Mouse (Mus musculus) midbrain, embryonic 10.5 days (tissue): ENCODE data around the gene Tgfb1. TPM values are rescaled to one million over a fixed set of nuclear protein-coding genes. Genes with fewer than 3 reads are reported as not detected.

Experiments
- DNase-seq: peaks from one replicate; pipeline ENCODE4 v3.0.0-alpha.2; 2017; ENCODE audit warnings: low spot score
- H3K27ac ChIP-seq: fragments of 300-500 bp; sonication (generic); replicated peaks from 2 replicates; pipeline ENCODE4 v1.5.1; 2016; ENCODE audit warnings: mild to moderate bottlenecking
- H3K27me3 ChIP-seq: fragments of 300-500 bp; sonication (generic); 2 replicates; pipeline ENCODE4 v1.6.1; 2016; ENCODE audit warnings: low read depth, mild to moderate bottlenecking; ENCODE audit not compliant: poor library complexity, severe bottlenecking
- H3K36me3 ChIP-seq: fragments of 300-500 bp; sonication (generic); 2 replicates; pipeline ENCODE4 v1.6.1; 2016; ENCODE audit warnings: mild to moderate bottlenecking, moderate library complexity
- H3K4me1 ChIP-seq: fragments of 300-500 bp; sonication (generic); 2 replicates; pipeline ENCODE4 v1.6.1; 2016
- H3K4me3 ChIP-seq: fragments of 300-500 bp; sonication (generic); 2 replicates; pipeline ENCODE4 v1.5.1; 2016; ENCODE audit warnings: mild to moderate bottlenecking, moderate library complexity
- H3K9me3 ChIP-seq: fragments of 300-500 bp; sonication (generic); replicated peaks from 2 replicates; pipeline ENCODE4 v1.6.1; 2016; ENCODE audit warnings: mild to moderate bottlenecking
- WGBS: fragments of 180-500 bp; shearing (Covaris S2); methylation state at CpG from one replicate; pipeline ENCODE4 v1.1.7; 2016; 5-methylcytosine and 5-hydroxymethylcytosine counted together
- polyA plus RNA-seq: library from polyadenylated mRNA; unstranded; fragments of >200 nt; fragmentation: Nextera tagmentation; extraction: Ambion mirVana; gene quantifications from 2 replicates; pipeline ENCODE4 v1.2.1, GENCODE M21; 2016

Tgfb1 gene
- polyA plus RNA-seq, 1 experiment from 2014 or later = 0.98 TPM

DNA sequence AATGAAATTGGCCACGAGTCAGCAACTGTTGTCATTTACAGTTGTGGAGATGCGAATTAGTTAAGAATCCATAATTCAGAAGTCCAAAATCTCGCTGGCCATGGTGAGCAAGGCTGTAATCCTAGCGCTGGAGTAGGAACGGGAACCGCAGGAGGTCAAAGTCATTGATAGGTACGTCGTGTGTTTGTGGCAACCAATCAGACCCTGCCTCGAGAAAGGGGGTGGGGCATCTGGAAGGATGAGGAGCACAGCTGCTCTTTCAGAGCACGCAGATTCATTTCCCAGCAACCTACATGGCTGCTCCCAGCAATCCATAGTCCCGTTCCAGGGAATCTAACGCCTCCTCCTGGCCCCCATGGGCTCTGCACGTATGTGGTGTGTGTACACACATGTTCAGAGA, 13.0 kb downstream of the Tgfb1 start:
- DNase-seq = no peak
- peaks cover 18% of the 10 kb centered on the region for H3K27me3 ChIP-seq
- no peak overlapping the region for H3K4me3 ChIP-seq
- H3K4me1 ChIP-seq = peaks cover 13% of the 10 kb centered on the region
- H3K9me3 ChIP-seq = peaks cover 20% of the 10 kb centered on the region
- H3K27ac ChIP-seq = no peak overlapping the region
- H3K36me3 ChIP-seq = no peaks in the 10 kb centered on the region
- WGBS = 53% methylated on average over 13 of the region's 13 CpGs

DNA sequence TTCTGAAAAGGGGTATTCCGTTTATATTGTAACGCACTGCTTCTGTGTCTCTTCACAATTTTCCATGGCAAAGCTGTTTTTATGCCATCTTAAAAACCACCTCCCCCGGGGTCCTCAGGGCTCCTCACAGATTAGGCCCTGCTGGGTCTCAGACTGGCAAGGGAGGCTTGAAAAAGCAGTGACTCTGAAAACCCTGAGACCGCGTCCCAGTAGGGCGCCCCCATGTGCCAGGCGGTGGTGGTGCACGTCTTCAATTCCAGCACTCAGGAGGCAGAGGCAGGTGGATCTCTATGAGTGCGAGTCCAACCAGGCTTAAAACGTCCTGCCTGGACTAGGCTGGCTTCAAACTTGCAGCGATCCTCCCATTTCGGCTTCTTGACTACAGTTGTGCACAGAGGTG, 13.9 kb downstream of the Tgfb1 start:
- no peak for DNase-seq
- no peak overlapping the region for H3K27ac ChIP-seq
- peaks cover 16% of the 10 kb centered on the region for H3K4me1 ChIP-seq
- 77% methylated on average over 12 of the region's 12 CpGs for WGBS
- H3K9me3 ChIP-seq = peaks cover 20% of the 10 kb centered on the region
- H3K27me3 ChIP-seq = peaks cover 25% of the 10 kb centered on the region
- no peaks in the 10 kb centered on the region for H3K36me3 ChIP-seq
- no peak overlapping the region for H3K4me3 ChIP-seq

- H3K27ac ChIP-seq = no peak overlapping the region
- whole genome bisulfite sequencing = 96% methylated on average over 2 of the region's 2 CpGs
- no peak overlapping the region for H3K4me3 ChIP-seq
- H3K4me1 ChIP-seq = peaks cover 16% of the 10 kb centered on the region
- no peak for DNase-seq
- peaks cover 20% of the 10 kb centered on the region for H3K9me3 ChIP-seq
- peaks cover 30% of the 10 kb centered on the region for H3K27me3 ChIP-seq
- no peaks in the 10 kb centered on the region for H3K36me3 ChIP-seq
Measured at GRCm38 (mm10) chr7:25702350-25702749, 15.5 kb downstream of the Tgfb1 start.

GRCm38 (mm10) chr7:25703793-25704494, 17.1 kb downstream of the Tgfb1 start:
- Histone ChIP-seq H3K4me3 (peak overlapping the region; percentile 54; the same call in 1 of the 2 replicates), H3K27me3 (peaks cover 30% of the 10 kb centered on the region), H3K27ac (no peak overlapping the region), H3K4me1 (peaks cover 16% of the 10 kb centered on the region), H3K36me3 (no peaks in the 10 kb centered on the region), H3K9me3 (peaks cover 20% of the 10 kb centered on the region)
- DNase-seq = no peak
- 22% methylated on average over 10 of the region's 10 CpGs for WGBS

DNA sequence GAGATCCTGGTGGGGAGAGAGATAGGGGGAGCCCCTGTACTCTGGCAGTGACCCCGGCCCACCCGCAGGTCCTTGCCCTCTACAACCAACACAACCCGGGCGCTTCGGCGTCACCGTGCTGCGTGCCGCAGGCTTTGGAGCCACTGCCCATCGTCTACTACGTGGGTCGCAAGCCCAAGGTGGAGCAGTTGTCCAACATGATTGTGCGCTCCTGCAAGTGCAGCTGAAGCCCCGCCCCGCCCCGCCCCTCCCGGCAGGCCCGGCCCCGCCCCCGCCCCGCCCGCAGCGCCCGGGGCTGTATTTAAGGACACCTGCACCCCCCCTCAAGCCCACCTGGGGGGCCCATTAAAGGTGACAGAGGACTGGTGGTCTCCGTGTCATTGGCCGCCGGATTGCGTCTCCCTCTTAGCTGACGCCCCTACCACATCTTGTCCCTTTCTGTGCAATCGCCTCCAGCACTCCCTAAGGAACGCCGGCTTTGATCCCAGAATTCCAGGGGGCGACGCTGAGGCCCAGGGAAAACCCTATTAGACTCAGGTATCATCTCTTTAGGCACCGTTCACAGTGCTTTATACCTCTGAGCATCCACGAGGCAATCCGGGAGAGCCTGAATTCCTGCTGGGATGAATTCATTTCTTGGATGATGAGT, 18.0 kb downstream of the Tgfb1 start:
- H3K27me3 ChIP-seq = peaks cover 30% of the 10 kb centered on the region
- H3K36me3 ChIP-seq = no peaks in the 10 kb centered on the region
- 2% methylated on average over 36 of the region's 37 CpGs for WGBS
- peaks cover 18% of the 10 kb centered on the region for H3K9me3 ChIP-seq
- peak; percentile 41 for DNase-seq
- H3K4me3 ChIP-seq = peak overlapping the region; percentile 54
- peaks cover 19% of the 10 kb centered on the region for H3K4me1 ChIP-seq
- H3K27ac ChIP-seq = no peak overlapping the region; the same call in 1 of the 2 replicates

DNA sequence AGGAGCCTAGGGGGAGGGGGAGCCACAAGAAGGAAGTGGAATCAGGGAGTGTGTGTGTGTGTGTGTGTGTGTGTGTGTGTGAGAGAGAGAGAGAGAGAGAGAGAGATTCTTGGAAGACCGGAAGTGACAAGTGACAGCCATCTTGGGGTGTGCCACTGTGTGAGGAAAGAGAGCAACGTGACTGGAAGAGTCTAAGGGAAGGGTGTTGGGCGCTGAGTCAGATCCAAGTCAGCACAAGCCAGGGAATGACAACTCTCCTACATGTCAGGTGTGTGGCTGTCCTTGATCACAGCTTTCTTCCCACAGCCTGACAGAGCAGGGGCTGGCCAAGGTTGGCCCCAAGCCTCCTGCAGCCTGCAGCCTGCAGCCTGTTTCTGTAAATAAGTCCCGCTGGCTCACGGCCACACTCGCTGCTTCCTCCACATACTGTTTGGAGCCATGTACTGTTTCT, 19.0 kb downstream of the Tgfb1 start:
- H3K4me3 ChIP-seq = no peak overlapping the region
- H3K4me1 ChIP-seq = peaks cover 29% of the 10 kb centered on the region
- H3K36me3 ChIP-seq = no peaks in the 10 kb centered on the region
- H3K27me3 ChIP-seq = peaks cover 30% of the 10 kb centered on the region
- peaks cover 11% of the 10 kb centered on the region for H3K9me3 ChIP-seq
- H3K27ac ChIP-seq = no peak overlapping the region
- DNase-seq = no peak
- WGBS = 69% methylated on average over 6 of the region's 6 CpGs

DNA sequence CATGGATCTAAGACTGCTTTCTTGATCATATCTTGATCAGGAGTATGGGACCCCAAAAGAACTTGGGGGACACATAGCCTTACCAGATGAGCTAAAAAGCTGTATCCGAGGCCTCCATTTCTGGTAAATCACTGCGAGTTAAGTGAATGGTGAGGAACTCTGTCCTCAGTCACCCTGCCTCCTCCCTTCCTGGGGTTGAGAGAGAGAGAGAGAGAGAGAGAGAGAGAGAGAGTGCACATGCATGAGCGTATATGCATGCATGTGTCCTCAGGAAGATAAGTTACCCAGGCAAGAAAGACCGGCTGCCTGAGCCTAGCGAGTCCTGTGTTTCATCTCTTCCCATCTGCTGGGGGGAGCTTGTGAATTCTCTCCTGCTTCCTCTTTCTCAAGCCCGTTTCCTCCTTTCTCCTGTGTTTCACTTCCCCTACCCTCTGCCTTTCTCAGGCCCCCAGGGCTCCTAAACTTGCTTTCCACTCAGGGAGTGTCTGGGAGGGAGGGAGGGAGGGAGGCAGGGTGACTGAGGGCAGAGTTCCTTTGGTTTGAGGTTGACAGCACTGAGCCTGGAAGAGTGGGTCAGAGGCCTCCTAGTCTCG, 19.9 kb downstream of the Tgfb1 start:
- DNase-seq = no peak
- Histone ChIP-seq H3K27ac (no peak overlapping the region), H3K4me3 (no peak overlapping the region), H3K27me3 (peaks cover 30% of the 10 kb centered on the region), H3K36me3 (peaks cover 2% of the 10 kb centered on the region), H3K4me1 (peaks cover 37% of the 10 kb centered on the region), H3K9me3 (peaks cover 7% of the 10 kb centered on the region)
- WGBS = 74% methylated on average over 7 of the region's 7 CpGs

- WGBS = 61% methylated on average over 15 of the region's 15 CpGs
- Histone ChIP-seq H3K27ac (no peak overlapping the region), H3K9me3 (no peaks in the 10 kb centered on the region), H3K4me3 (no peak overlapping the region), H3K4me1 (peaks cover 46% of the 10 kb centered on the region), H3K27me3 (peaks cover 30% of the 10 kb centered on the region), H3K36me3 (peaks cover 13% of the 10 kb centered on the region)
- DNase-seq = no peak
Measured at GRCm38 (mm10) chr7:25707581-25708292, 20.9 kb downstream of the Tgfb1 start.

GRCm38 (mm10) chr7:25709961-25710360, 23.2 kb downstream of the Tgfb1 start:
- peaks cover 35% of the 10 kb centered on the region for H3K36me3 ChIP-seq
- peak overlapping the region; percentile 72 for H3K27ac ChIP-seq
- H3K4me3 ChIP-seq = peak overlapping the region; percentile 21; the same call in 1 of the 2 replicates
- DNase-seq = no peak
- H3K9me3 ChIP-seq = no peaks in the 10 kb centered on the region
- peaks cover 11% of the 10 kb centered on the region for H3K27me3 ChIP-seq
- 21% methylated on average over 12 of the region's 12 CpGs for WGBS
- peaks cover 33% of the 10 kb centered on the region for H3K4me1 ChIP-seq

DNA sequence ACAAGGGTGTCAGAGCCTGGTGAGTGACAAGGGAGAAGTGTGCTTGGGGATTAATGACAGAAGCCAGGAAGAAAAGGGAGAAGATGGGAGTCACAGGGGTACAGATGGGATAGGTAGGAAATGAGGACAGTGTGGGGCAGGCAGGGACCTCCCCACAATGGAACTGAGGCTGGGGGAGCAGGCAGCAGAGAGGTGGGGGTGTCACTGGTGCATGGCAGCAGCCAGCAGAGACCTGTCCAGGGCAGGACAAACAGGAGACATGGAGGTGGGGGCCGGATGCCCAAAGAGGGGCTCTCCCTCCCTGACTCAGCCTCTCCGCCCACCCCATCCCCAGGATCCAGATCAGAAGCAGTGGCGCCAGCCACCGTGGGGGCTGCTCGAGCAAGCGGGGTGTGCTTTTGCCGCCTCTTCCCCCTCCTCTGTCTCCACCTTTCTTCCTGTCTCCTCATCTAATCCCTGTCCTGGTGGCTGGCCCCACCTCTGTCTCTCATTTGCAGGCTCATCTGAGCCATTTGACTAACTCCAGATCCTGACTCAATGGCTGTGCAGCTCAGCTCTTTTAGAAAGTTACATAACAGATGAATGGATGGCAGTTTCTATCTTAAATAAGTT, 23.8 kb downstream of the Tgfb1 start:
- peaks cover 42% of the 10 kb centered on the region for H3K36me3 ChIP-seq
- H3K9me3 ChIP-seq = no peaks in the 10 kb centered on the region
- DNase-seq = no peak
- peak overlapping the region; percentile 72 for H3K27ac ChIP-seq
- H3K4me1 ChIP-seq = peaks cover 31% of the 10 kb centered on the region
- peaks cover 6% of the 10 kb centered on the region; the same call in 1 of the 2 replicates for H3K27me3 ChIP-seq
- WGBS = 4% methylated on average over 7 of the region's 7 CpGs
- peak overlapping the region; percentile 17; the same call in 1 of the 2 replicates for H3K4me3 ChIP-seq

DNA sequence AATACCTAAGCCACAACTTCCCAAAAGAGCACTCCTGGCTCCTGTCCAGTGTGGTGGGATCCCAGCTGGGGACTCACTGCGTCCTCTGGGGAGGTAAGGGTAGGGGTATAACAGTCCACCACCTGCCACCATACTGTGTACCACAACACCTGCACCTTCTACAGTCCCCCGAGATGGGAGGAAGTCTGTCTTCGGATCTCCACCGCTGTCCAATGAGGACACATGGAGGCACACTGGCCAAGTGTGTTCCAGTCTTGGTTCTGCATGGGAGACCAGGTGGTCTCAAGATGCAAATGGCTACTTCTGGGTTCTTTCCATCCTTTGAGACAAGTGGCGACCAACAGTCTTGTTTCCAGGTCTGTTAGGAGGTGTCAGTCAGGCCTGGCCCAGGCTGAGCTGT, 24.4 kb downstream of the Tgfb1 start:
- Histone ChIP-seq H3K4me3 (no peak overlapping the region), H3K27ac (peak overlapping the region; percentile 72; the same call in 1 of the 2 replicates), H3K4me1 (peaks cover 31% of the 10 kb centered on the region), H3K9me3 (no peaks in the 10 kb centered on the region), H3K27me3 (0 out of 2 replicates have a peak, but pooled peaks cover 1% of the 10 kb centered on the region), H3K36me3 (peaks cover 47% of the 10 kb centered on the region)
- 65% methylated on average over 5 of the region's 5 CpGs for WGBS
- no peak for DNase-seq

DNA sequence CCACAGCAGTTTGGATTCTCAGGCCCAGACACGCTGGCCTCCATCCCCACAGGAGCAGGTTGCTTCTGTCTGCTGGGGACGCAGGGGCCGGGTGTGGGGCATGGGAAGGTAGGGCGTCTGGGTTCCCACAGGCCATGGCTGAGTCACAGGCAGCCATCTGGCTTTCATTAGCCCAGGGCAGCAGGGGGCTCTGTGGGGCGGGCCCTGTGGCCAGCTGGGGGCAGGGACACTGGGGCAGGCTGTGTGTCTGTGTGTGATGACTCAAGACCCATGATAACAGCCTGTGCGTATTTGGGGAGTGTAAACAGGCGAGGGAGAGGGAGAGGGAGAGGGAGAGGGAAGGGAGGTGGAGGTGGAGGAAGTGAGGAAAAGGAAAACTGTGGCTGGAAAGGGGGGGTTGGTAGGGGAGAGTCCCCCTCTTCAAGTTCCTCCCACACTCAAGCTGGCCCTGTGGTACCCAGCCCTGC, 25.0 kb downstream of the Tgfb1 start:
- peak; percentile 41 for DNase-seq
- peaks cover 48% of the 10 kb centered on the region for H3K36me3 ChIP-seq
- H3K9me3 ChIP-seq = no peaks in the 10 kb centered on the region
- WGBS = 36% methylated on average over 7 of the region's 7 CpGs
- H3K4me3 ChIP-seq = no peak overlapping the region
- H3K4me1 ChIP-seq = peaks cover 31% of the 10 kb centered on the region
- no peaks in the 10 kb centered on the region for H3K27me3 ChIP-seq
- 0 out of 2 replicates have a peak overlapping the region, but pooled peaks have one; percentile 23 for H3K27ac ChIP-seq
